Mouse (Mus musculus): ENCODE data around the gene Mef2b. TPM values are rescaled to one million over a fixed set of nuclear protein-coding genes. Genes with fewer than 3 reads are reported as not detected.

The Mef2b gene
- total RNA-seq (2014; rRNA removed) (0.40 and 0.52 TPM in 2 replicates), polyA plus RNA-seq (2015; fragmentation: Nextera tagmentation; extraction: Ambion mirVana) (0.90 and 1.1 TPM in 2 replicates)

DNA sequence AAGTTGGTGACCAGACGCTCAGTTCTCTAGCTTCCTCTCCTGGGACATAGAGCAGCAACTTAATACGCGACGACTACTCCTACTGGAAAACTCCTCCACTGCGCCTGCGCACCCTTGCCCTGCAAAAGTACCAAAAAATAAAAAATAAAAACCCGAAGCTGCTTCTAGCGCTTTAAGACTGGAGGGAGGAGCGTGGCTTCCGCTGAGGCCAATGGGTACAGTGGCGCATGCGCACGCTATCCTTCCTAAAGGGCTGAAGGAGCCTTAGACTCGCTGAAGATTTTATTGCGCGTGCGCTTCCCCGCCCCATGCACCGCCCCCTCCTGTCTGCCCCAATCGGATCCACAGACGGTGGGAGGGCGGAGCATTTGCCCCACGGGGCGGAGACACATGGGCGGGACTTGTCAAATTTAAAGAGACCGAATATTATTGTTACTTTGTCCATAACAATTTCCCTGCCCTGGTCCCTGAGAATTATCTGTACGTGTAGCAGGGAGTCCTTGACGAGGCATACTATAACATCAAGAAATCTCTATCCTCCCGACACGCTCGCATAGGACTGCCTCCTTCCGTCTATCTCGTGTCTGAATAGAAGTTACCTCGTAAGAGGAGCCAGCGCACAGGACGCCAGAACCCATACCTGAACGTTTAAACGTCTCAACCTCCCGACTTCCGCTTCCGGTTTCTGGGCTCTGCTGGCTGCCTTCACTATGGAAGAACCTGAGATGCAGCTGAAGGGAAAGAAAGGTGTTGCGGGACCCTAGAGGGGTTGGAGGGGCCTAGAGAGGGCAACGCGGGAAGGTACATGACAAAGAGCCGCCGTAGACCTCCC, at the start of gene Mef2b, which contains the start of the genes Rfxank and Borcs8:
TSS of gene Mef2b (plus strand) at position 686 of the 832 bp plus-strand sequence.
TSS of gene Rfxank (minus strand) at position 129 of the 832 bp plus-strand sequence.
TSS of gene Borcs8 (plus strand) at position 474 of the 832 bp plus-strand sequence.
- no peaks in the 10 kb centered on the region for H3K27me3 ChIP-seq (ENCODE audit: insufficient read depth, low read length)
- no peak for TF ChIP-seq CTCF (IDR thresholded peaks at IDR 0.05; ENCODE audit: low read depth)
- peak within 1 kb of the TSS; percentile 80 for H3K27ac ChIP-seq
- peak; percentile 99 for ATAC-seq
- peak; percentile 100 for DNase-seq (ENCODE audit: low spot score)
- peak within 1 kb of the TSS; percentile 83 for H3K4me2 ChIP-seq (ENCODE audit: low read depth, low read length)
- H3K9me3 ChIP-seq (ENCODE audit: low read length): no peaks in the 10 kb centered on the region
- WGBS: under 1% methylated on average over 46 of the region's 46 CpGs
- peak within 1 kb of the TSS; percentile 55 for H3K9ac ChIP-seq (replicated peaks; ENCODE audit: low read length)
- peaks cover 16% of the 10 kb centered on the region for H3K4me1 ChIP-seq (ENCODE audit: insufficient read depth, low read length)
- H3K36me3 ChIP-seq (ENCODE audit: insufficient read depth, low read length): peaks cover 20% of the 10 kb centered on the region
- peak within 1 kb of the TSS; percentile 54 for H3K4me3 ChIP-seq (ENCODE audit: low read length)

DNA sequence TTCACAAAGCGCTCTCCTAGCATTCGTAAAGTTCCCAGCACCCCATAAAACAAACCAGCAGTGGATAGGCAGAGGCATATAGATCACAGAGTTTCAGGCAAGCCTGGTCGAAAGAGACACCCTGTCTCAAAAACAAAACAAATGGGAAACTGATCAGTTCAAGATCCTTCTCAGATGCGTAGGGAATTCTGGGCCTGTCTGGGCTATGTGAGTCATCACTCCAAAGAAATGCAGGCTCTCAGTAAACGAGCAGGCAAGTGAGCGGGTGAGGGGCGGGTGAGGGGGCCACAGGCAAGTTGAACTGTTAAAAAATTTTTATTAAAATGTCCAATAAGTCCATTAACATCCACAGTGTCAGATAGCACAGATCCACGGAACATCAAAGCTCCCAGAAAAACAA, 46.7 kb upstream of the Mef2b start:
- WGBS: 73% methylated on average over 8 of the region's 8 CpGs
- Histone ChIP-seq H3K4me1 (ENCODE audit: insufficient read depth, low read length) (peaks cover 8% of the 10 kb centered on the region; the same call in 1 of the 2 replicates), H3K27me3 (ENCODE audit: insufficient read depth, low read length) (no peaks in the 10 kb centered on the region), H3K9me3 (ENCODE audit: low read length) (no peaks in the 10 kb centered on the region), H3K36me3 (ENCODE audit: insufficient read depth, low read length) (peaks cover 32% of the 10 kb centered on the region), H3K4me2 (ENCODE audit: low read depth, low read length) (no peak overlapping the region), H3K27ac (no peak overlapping the region), H3K4me3 (ENCODE audit: low read length) (no peak overlapping the region), H3K9ac (replicated peaks; ENCODE audit: low read length) (no peak overlapping the region)
- no peak for ATAC-seq
- DNase-seq (ENCODE audit: low spot score): no peak
- TF ChIP-seq CTCF (IDR thresholded peaks at IDR 0.05; ENCODE audit: low read depth): no peak

DNA sequence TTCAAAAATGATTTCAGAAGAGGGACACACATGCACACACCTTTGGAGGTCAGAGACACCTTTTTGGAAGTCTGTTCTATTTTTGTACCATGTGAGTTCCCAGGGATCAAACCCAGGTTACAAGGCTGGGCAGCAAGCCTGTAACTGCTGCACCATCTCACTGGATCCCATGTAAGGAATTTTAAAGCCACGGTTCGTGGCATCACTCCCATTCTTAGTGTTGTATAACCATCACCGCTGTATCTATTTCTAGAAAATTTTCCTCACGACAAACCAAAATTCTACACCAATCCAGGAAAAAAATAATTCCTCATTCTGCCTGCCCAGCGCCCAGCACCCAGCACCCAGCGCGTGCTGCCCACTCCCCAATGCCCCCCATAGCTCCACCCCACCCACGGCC, 40.2 kb upstream of the Mef2b start:
- ATAC-seq (no peak), DNase-seq (ENCODE audit: low spot score) (no peak)
- no peaks in the 10 kb centered on the region for H3K9me3 ChIP-seq (ENCODE audit: low read length)
- H3K9ac ChIP-seq (replicated peaks; ENCODE audit: low read length): no peak overlapping the region
- 78% methylated on average over 8 of the region's 8 CpGs for WGBS
- no peaks in the 10 kb centered on the region for H3K27me3 ChIP-seq (ENCODE audit: insufficient read depth, low read length)
- no peak overlapping the region for H3K27ac ChIP-seq
- H3K36me3 ChIP-seq (ENCODE audit: insufficient read depth, low read length): peaks cover 73% of the 10 kb centered on the region
- no peak for TF ChIP-seq CTCF (IDR thresholded peaks at IDR 0.05; ENCODE audit: low read depth)
- no peak overlapping the region for H3K4me3 ChIP-seq (ENCODE audit: low read length)
- no peak overlapping the region for H3K4me2 ChIP-seq (ENCODE audit: low read depth, low read length)
- H3K4me1 ChIP-seq (ENCODE audit: insufficient read depth, low read length): no peaks in the 10 kb centered on the region

DNA sequence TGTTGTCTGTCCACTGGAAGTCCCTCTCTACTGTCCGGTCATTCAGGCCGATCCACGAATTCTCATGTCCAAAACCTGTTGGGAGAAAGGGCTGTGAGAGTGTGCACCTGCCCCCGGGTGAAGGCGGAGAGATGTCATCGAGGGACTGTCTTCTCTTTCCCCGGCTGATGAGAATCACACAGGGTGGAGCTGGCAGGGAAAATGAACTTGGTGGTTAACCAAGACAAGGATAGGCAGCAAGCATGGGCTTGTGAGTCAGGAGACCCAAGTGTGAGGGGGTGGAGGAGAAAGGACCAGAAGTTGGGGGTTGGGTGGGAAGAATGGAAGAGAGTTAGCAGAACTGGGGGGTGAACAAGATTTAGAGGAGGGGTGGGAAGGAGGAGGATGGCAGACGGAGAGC, 39.3 kb upstream of the Mef2b start:
- TF ChIP-seq CTCF (IDR thresholded peaks at IDR 0.05; ENCODE audit: low read depth): no peak
- Histone ChIP-seq H3K9ac (replicated peaks; ENCODE audit: low read length) (no peak overlapping the region), H3K27me3 (ENCODE audit: insufficient read depth, low read length) (no peaks in the 10 kb centered on the region), H3K4me1 (ENCODE audit: insufficient read depth, low read length) (no peaks in the 10 kb centered on the region), H3K4me3 (ENCODE audit: low read length) (no peak overlapping the region), H3K4me2 (ENCODE audit: low read depth, low read length) (no peak overlapping the region), H3K9me3 (ENCODE audit: low read length) (no peaks in the 10 kb centered on the region), H3K36me3 (ENCODE audit: insufficient read depth, low read length) (peaks cover 68% of the 10 kb centered on the region), H3K27ac (no peak overlapping the region)
- ATAC-seq (no peak), DNase-seq (ENCODE audit: low spot score) (no peak)
- 91% methylated on average over 8 of the region's 8 CpGs for WGBS

DNA sequence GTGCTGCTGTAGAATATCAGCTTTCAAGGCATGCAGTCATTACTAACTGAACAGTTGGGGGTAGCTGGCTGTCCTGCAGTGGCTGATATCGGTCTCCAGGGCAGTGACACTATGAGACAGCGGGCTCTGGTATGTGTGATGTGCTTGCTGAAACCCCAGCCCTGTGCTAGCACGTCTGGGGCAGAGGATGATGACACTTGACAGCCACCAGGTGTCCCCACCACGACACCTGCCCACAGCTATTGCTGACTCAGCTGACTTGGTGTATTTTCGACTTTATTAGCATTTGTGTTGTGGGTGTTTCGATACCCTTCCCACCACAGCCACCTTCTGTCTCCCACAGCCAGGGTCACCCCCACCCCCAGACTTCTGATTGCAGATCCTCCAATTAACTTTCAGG, 35.0 kb upstream of the Mef2b start:
- peak; percentile 79 for ATAC-seq
- no peaks in the 10 kb centered on the region for H3K9me3 ChIP-seq (ENCODE audit: low read length)
- H3K4me2 ChIP-seq (ENCODE audit: low read depth, low read length): no peak overlapping the region
- no peak overlapping the region for H3K9ac ChIP-seq (replicated peaks; ENCODE audit: low read length)
- no peaks in the 10 kb centered on the region for H3K27me3 ChIP-seq (ENCODE audit: insufficient read depth, low read length)
- peak; percentile 75 for TF ChIP-seq CTCF (IDR thresholded peaks at IDR 0.05; ENCODE audit: low read depth)
- H3K36me3 ChIP-seq (ENCODE audit: insufficient read depth, low read length): peaks cover 51% of the 10 kb centered on the region
- WGBS: 20% methylated on average over 6 of the region's 6 CpGs
- H3K4me1 ChIP-seq (ENCODE audit: insufficient read depth, low read length): no peaks in the 10 kb centered on the region
- peak; percentile 70 for DNase-seq (ENCODE audit: low spot score)
- no peak overlapping the region for H3K4me3 ChIP-seq (ENCODE audit: low read length)
- H3K27ac ChIP-seq: no peak overlapping the region

DNA sequence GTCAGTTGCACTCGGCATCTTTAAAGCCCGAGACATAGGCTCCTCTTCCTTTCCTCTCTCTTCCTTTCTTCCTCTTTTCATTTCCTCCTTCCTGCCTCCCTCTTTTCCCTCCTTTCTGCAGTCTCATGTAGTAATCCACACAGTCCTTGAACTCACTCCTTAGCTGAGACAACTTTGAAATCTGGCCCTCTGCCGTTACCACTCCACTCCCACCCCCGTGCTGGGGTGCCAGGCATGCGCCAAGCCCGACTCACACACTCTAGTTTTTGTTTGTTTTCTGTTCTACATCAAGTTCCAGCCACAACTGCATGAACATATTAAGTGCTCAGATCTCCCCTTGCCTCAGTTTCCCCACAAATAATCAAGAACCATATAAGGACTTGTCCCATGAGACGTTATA, 34.6 kb upstream of the Mef2b start:
- TF ChIP-seq CTCF (IDR thresholded peaks at IDR 0.05; ENCODE audit: low read depth): no peak
- WGBS: 63% methylated on average over 7 of the region's 7 CpGs
- ATAC-seq: no peak

DNA sequence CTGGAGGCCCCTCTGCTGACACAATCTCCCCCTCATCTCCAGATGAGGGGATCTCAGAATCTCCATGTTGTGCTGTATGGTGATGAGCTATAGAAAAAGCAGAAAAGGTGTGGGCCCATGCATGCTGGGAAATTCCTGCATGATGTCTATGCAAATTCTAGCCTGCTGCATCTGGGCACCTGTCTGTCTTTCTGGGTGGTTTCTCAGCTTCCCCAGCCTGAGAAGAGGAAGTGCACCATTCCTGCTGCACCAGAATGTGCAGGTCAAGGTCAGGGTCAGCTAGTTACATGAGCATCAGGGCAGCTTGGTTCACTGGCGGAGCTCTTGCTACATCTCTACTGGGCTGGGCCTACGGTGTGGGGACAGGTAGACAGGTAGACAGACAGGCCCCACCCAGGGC, 29.1 kb upstream of the Mef2b start:
- Histone ChIP-seq H3K27me3 (ENCODE audit: insufficient read depth, low read length) (no peaks in the 10 kb centered on the region), H3K36me3 (ENCODE audit: insufficient read depth, low read length) (peaks cover 40% of the 10 kb centered on the region), H3K27ac (no peak overlapping the region), H3K9ac (replicated peaks; ENCODE audit: low read length) (no peak overlapping the region; the same call in 1 of the 2 replicates), H3K4me3 (ENCODE audit: low read length) (no peak overlapping the region), H3K9me3 (ENCODE audit: low read length) (no peaks in the 10 kb centered on the region), H3K4me1 (ENCODE audit: insufficient read depth, low read length) (no peaks in the 10 kb centered on the region), H3K4me2 (ENCODE audit: low read depth, low read length) (no peak overlapping the region)
- ATAC-seq: no peak
- DNase-seq (ENCODE audit: low spot score): no peak
- TF ChIP-seq CTCF (IDR thresholded peaks at IDR 0.05; ENCODE audit: low read depth): no peak
- 97% methylated on average over 2 of the region's 2 CpGs for WGBS

More for the DNA sequence above, 34.6 kb upstream of the Mef2b start:
- Histone ChIP-seq H3K4me3 (ENCODE audit: low read length) (no peak overlapping the region), H3K4me2 (ENCODE audit: low read depth, low read length) (no peak overlapping the region), H3K9me3 (ENCODE audit: low read length) (no peaks in the 10 kb centered on the region), H3K36me3 (ENCODE audit: insufficient read depth, low read length) (peaks cover 52% of the 10 kb centered on the region), H3K27ac (no peak overlapping the region), H3K27me3 (ENCODE audit: insufficient read depth, low read length) (no peaks in the 10 kb centered on the region), H3K4me1 (ENCODE audit: insufficient read depth, low read length) (no peaks in the 10 kb centered on the region), H3K9ac (replicated peaks; ENCODE audit: low read length) (no peak overlapping the region)
- DNase-seq (ENCODE audit: low spot score): no peak

All from hindbrain, postnatal 0 days (tissue).